Mouse (Mus musculus) ES-E14 (cell line): ENCODE measurements at regions not wholly inside any gene's neighbourhood (a gene's known extent, or its start where the extent isn't known, plus 50 kb on each side); places are given as distances from the start of the nearest gene placed in this dataset.

Experiments used
- CHD2 ChIP-seq: IDR thresholded peaks from 2 replicates; pipeline ENCODE4 v1.6.1; 2014; ENCODE audit warnings: mild to moderate bottlenecking, low read depth, low read length, inconsistent platforms
- HCFC1 ChIP-seq: IDR thresholded peaks from 2 replicates; pipeline ENCODE4 v1.6.1; 2012; ENCODE audit warnings: low read length, inconsistent platforms, borderline replicate concordance; ENCODE audit not compliant: insufficient read depth
- ZC3H11A ChIP-seq: IDR thresholded peaks from 2 replicates; pipeline ENCODE4 v1.6.1; 2012; ENCODE audit warnings: low read depth, mild to moderate bottlenecking, inconsistent platforms, low read length, borderline replicate concordance

GRCm38 (mm10) chr13:51919171-51919793 is 72.8 kb downstream of the Gadd45g start:
- TF ChIP-seq CHD2 (no peak), HCFC1 (no peak), ZC3H11A (no peak)
